Mouse (Mus musculus): Measurements from ENCODE around the gene Sh3gl3.
A peak's percentile ranks its signal among the peaks of the same experiment; 100 is the strongest.

Sh3gl3 gene

DNA sequence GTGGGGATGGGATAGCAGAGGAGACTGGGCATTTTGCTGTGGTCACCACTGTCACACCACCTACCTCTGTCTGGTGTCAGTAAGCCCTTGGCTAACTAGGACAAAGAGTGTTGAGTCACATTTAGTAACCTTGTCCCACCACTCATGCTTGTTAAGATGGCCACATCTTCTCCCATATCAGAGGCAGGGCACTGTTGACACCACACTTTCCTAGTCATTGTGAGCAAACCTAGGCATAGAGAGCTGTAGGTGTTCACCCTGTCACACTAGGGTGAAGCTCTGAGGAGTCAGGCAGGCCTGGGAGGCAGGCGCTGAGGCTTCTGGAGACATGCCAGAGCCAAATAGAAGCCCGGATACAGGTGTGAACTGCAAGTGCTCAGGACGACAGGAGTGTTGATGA, at the start of gene Sh3gl3:
Gene Sh3gl3 (plus strand): TSS at position 301 of the 400 bp plus-strand sequence.
- DNase-seq (ENCODE audit: low read depth, low spot score) = no peak

DNA sequence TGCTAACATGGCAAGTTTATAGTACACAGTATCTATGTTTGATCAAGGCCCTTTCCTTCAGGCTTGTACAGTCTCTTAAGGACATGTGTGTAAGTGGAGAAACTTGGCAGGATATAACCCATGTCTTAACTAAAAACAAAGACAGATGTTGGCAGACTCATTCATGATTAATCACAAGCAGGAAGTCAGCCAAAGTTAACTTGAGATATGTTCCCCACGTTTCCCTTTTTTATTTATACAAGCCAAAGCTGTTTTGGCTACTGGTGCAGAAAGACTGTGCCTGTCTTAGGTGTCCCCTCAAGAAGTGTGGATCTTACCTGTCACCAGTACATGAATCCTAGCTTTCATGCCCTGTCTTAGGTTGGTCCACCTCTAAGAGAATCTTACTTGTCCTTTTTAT, 35.4 kb upstream of the Sh3gl3 start:
- DNase-seq (ENCODE audit: low read depth, low spot score) = no peak

GRCm38 (mm10) chr7:82147151-82147550, 26.5 kb upstream of the Sh3gl3 start:
- no peak for DNase-seq (ENCODE audit: low read depth, low spot score)

- DNase-seq (ENCODE audit: low read depth, low spot score) = no peak
Observed at GRCm38 (mm10) chr7:82164681-82165080, 9.0 kb upstream of the Sh3gl3 start.

- peak; percentile 92 for DNase-seq (ENCODE audit: low read depth, low spot score)
Observed at GRCm38 (mm10) chr7:82174571-82175326, 1.1 kb downstream of the Sh3gl3 start.

- no peak for DNase-seq (ENCODE audit: low read depth, low spot score)
Observed at GRCm38 (mm10) chr7:82175327-82175721, 1.7 kb downstream of the Sh3gl3 start.

- DNase-seq (ENCODE audit: low read depth, low spot score) = no peak
Observed at GRCm38 (mm10) chr7:82176192-82176591, 2.6 kb downstream of the Sh3gl3 start.

DNA sequence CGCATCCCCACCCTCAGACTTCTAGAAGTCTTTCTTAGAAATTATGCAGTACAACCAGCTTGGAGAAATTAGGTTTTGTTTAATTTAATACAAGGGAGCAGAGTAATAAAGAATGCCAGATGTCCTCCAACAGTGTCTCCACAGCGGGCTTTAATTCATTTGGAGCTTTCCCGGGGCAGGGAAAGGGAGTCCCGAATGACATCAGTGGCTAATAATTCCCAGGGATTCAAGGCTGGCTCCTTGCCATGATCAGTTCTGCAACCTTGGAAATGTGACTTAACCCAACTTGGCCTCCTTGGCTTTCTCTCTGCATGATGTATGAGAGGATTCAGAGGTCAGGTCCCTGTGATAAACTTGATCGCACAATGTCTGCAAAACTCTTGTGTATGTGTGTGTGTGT, 3.7 kb downstream of the Sh3gl3 start:
- no peak for DNase-seq (ENCODE audit: low read depth, low spot score)

- DNase-seq (ENCODE audit: low read depth, low spot score) = no peak
Observed at GRCm38 (mm10) chr7:82180919-82181318, 7.3 kb downstream of the Sh3gl3 start.

- DNase-seq (ENCODE audit: low read depth, low spot score) = no peak
Observed at GRCm38 (mm10) chr7:82182781-82183180, 9.1 kb downstream of the Sh3gl3 start.

- no peak for DNase-seq (ENCODE audit: low read depth, low spot score)
Observed at GRCm38 (mm10) chr7:82191604-82192003, 18.0 kb downstream of the Sh3gl3 start.

DNA sequence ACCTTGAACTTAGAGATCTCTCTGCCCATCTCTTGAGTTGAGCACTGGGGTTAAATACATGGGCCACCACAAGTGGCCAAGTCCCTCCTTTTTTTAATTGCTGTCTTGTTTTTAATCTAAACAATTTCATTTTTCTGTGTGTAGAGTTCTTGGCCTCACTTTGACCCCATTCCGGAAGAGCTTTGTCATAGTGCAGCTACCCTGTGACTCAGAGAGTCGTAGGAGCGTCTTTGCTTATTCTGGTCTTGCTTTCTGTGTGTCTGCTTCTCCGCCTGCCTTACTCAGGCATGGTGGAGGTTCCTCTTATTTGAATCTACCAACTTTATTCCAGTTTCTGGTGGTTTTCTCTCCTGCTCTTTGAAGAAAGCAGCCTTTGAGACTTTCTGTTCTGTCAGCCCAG, 18.9 kb downstream of the Sh3gl3 start:
- no peak for DNase-seq (ENCODE audit: low read depth, low spot score)

- DNase-seq (ENCODE audit: low read depth, low spot score) = peak; percentile 73
Observed at GRCm38 (mm10) chr7:82203111-82203510, 29.5 kb downstream of the Sh3gl3 start.

- peak; percentile 71 for DNase-seq (ENCODE audit: low read depth, low spot score)
Observed at GRCm38 (mm10) chr7:82204014-82204784, 30.6 kb downstream of the Sh3gl3 start.

GRCm38 (mm10) chr7:82204975-82205374, 31.3 kb downstream of the Sh3gl3 start:
- no peak for DNase-seq (ENCODE audit: low read depth, low spot score)

DNA sequence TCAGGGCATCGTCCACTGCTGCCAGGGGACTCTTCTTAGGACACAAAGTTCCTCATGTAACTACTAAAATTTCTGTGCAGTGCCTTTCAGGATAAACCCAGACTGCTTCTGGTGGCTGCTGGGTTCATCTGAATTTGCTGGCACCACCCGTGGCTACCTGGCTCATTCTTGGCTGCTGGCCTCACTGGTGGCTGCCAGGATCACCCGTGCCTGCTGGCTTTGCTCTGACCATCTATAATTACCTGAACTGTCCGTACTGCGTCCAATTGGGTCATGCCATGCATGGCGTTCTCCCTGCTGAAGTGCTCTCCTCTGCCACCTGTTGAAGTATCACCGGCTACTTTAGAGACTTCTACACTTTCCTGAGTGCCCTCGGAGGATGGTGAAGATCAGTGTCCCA, 33.1 kb downstream of the Sh3gl3 start:
- no peak for DNase-seq (ENCODE audit: low read depth, low spot score)

DNA sequence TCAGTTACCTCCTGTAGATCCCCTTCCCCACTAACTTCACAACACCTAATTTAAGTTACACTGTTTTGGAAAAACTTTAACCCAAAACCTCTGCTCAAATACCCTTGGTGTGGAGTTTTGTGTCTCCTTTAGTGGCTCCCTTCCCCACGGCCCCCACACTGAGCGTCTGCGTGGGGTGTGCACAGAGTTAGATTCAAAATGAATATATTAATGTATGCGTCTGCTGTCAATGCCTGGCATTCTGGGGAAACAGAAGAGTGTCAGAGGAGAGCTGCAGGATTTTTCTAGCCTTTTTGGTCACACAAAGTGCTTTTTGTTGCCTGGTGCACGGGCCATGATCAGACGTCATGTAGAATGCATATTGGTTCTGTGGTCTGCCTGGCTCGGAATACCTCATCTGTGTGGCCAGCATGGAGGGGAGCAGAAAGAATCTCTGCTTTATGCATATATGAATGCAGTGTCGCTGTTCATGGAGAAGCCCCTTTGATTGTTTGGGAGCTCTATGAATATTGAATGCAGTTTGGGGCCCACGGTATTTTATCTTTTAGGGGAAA, 47.8 kb downstream of the Sh3gl3 start:
- DNase-seq (ENCODE audit: low read depth, low spot score) = no peak

GRCm38 (mm10) chr7:82223906-82224846, 50.5 kb downstream of the Sh3gl3 start:
- no peak for DNase-seq (ENCODE audit: low read depth, low spot score)

GRCm38 (mm10) chr7:82233201-82233600, 59.6 kb downstream of the Sh3gl3 start:
- DNase-seq (ENCODE audit: low read depth, low spot score) = no peak

DNA sequence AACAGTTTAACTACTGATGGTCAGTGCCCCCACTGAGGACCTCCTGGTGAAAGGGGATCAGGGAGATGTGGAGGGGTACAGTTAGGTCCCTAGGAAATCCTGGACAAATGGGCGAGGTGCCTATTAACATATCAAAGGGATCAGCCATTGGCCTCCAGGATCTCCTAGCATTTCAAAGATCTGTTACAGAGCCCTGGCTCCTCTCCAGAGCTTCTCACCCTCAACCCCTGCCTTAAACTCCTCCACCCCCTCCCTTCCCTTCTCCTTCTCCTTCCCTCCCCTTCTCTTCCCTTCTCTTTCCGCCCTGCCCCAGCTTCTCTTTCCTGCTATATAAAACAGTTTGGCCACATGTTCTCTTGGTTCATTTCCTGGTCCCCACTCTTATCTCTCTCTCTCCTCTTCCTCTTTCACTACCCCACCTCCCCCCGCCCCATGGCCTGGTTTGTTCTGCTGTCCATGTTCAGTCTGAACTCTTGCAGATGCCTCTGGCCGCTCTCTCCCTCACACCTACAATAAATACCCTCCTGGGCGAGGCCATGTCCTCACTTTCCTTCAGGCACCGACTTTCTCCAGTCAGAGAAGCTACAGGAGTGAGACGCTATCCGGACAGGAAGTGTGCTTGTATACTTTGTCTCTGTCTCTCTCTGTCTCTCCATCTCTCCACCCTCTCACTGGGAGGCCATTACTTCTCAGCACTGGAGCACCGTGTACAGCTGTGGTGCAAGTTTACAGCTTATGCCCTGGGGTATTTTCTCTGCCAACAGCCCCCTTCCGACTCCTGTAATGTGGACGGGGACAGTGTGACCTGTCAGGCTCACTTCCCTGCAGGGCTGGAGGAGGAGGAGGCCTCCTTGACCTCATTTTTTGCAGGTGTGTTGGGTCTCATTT, 60.6 kb downstream of the Sh3gl3 start:
- DNase-seq (ENCODE audit: low read depth, low spot score) = no peak

GRCm38 (mm10) chr7:82234898-82235290, 61.3 kb downstream of the Sh3gl3 start:
- DNase-seq (ENCODE audit: low read depth, low spot score) = no peak

Data from mesoderm, embryonic 11.5 days (tissue).